Comparison of ENCODE assay signal across 8 mouse cellular contexts in the genomic region with DNA sequence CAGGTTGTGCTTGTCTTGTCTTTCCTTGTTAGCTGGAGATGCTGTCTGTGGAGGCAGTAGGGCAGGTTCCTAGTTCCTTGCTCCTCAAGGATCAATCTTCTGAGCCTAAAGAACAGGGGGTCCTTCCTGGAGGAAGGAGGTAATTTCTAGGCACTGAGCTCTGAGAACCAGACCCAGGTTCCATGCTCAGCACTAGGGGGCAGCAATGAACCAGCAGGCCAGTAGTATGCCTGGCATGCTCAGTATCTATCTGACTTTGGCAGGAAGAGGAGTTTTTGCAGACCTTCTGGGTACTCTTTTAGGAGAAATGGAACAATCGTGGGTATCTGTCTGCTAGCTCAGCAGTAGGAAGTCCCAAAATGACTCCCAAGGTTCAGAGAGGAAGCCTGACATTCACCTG. TPM values are rescaled to one million over a fixed set of nuclear protein-coding genes. Genes with fewer than 3 reads are reported as not detected.
DNase-seq lines count a peak whose midpoint lies in the region; ATAC-seq and TF ChIP-seq lines count a peak whose summit lies in the region.

No protein-coding gene starts in this region.

- no peak overlapping the region for H3K9ac ChIP-seq in ES-Bruce4 (ENCODE audit: low read depth, poor library complexity, severe bottlenecking)
- no peak overlapping the region for H3K9ac ChIP-seq in forebrain, embryonic 12.5 days
- H3K9ac ChIP-seq in liver, postnatal 0 days (replicated peaks), result no peak overlapping the region

- TF ChIP-seq EP300 in ES-Bruce4 (IDR thresholded peaks at IDR 0.05; ENCODE audit: insufficient read depth, low read depth, low read length), result no peak
- TF ChIP-seq EP300 in liver, postnatal 0 days (IDR thresholded peaks at IDR 0.05; ENCODE audit: low read depth), result no peak

- peak; percentile 60 for DNase-seq in c-Kit-negative CD71-positive TER-119-positive erythroid progenitor cells, embryonic 14.5 days (ENCODE audit: low read depth, low spot score)
- DNase-seq in heart, postnatal 10 days, result peak; percentile 86 to 90
- DNase-seq in layer of hippocampus, adult 11-12 months (ENCODE audit: low spot score), result peak; percentile 82
- DNase-seq in liver, postnatal 0 days, result peak; percentile 82
- DNase-seq in ovary, postnatal 14 days (ENCODE audit: low spot score), result peak; percentile 68
- peak; percentile 54 to 83 for DNase-seq in thymus, postnatal 10 days (ENCODE audit: low spot score in 2 of 2)

- peak; percentile 91 for TF ChIP-seq CTCF in ES-Bruce4 (IDR thresholded peaks at IDR 0.05; ENCODE audit: low read depth, low read length)
- peak; percentile 98 for TF ChIP-seq CTCF in liver, postnatal 0 days (IDR thresholded peaks at IDR 0.05; ENCODE audit: low read depth)

- TF ChIP-seq POLR2A in ES-Bruce4 (IDR thresholded peaks at IDR 0.05; ENCODE audit: insufficient read depth, low read length), result no peak

- no peaks in the 10 kb centered on the region for H3K9me3 ChIP-seq in ES-Bruce4 (replicated peaks; ENCODE audit: control insufficient read depth, insufficient read depth, low read length, poor library complexity, severe bottlenecking)
- H3K9me3 ChIP-seq in forebrain, embryonic 12.5 days, result no peaks in the 10 kb centered on the region
- no peaks in the 10 kb centered on the region for H3K9me3 ChIP-seq in liver, postnatal 0 days (ENCODE audit: low read length)

- intact Hi-C loops in heart, postnatal 10 days (cut with DNase I), result loop anchor here (1.0 kb wide), 3 partner anchors 70 to 126 kb away; no protein-coding TSS in a partner anchor

- H3K4me1 ChIP-seq in ES-Bruce4 (ENCODE audit: control insufficient read depth, insufficient read depth, low read length), result no peaks in the 10 kb centered on the region
- peaks cover 16% of the 10 kb centered on the region for H3K4me1 ChIP-seq in forebrain, embryonic 12.5 days
- H3K4me1 ChIP-seq in liver, postnatal 0 days (ENCODE audit: insufficient read depth), result peaks cover 8% of the 10 kb centered on the region

- H3K4me2 ChIP-seq in forebrain, embryonic 12.5 days, result no peak overlapping the region
- H3K4me2 ChIP-seq in liver, postnatal 0 days (ENCODE audit: low read depth, low read length), result no peak overlapping the region

- no peaks in the 10 kb centered on the region for H3K27me3 ChIP-seq in ES-Bruce4 (ENCODE audit: control insufficient read depth, insufficient read depth, low read length, poor library complexity, severe bottlenecking)
- H3K27me3 ChIP-seq in forebrain, embryonic 12.5 days, result no peaks in the 10 kb centered on the region
- no peaks in the 10 kb centered on the region for H3K27me3 ChIP-seq in liver, postnatal 0 days (ENCODE audit: insufficient read depth, low read length)

- peak; percentile 71 for ATAC-seq in forebrain, embryonic 12.5 days (ENCODE audit: low FRiP score)
- peak; percentile 77 for ATAC-seq in liver, postnatal 0 days

- no peak overlapping the region for H3K27ac ChIP-seq in ES-Bruce4 (ENCODE audit: insufficient read depth, low read length)
- no peak overlapping the region for H3K27ac ChIP-seq in forebrain, embryonic 12.5 days
- no peak overlapping the region for H3K27ac ChIP-seq in liver, postnatal 0 days (ENCODE audit: low read depth)

- H3K36me3 ChIP-seq in ES-Bruce4 (ENCODE audit: control insufficient read depth, insufficient read depth, low read length, poor library complexity, severe bottlenecking), result no peaks in the 10 kb centered on the region
- H3K36me3 ChIP-seq in forebrain, embryonic 12.5 days (replicated peaks), result peaks cover 2% of the 10 kb centered on the region; the same call in 1 of the 2 replicates
- H3K36me3 ChIP-seq in liver, postnatal 0 days (replicated peaks; ENCODE audit: insufficient read depth, low read length), result 0 out of 2 replicates have a peak, but pooled peaks cover 2% of the 10 kb centered on the region

- 25% methylated on average over 1 of the region's 1 CpGs for WGBS in forebrain, embryonic 12.5 days
- WGBS in liver, postnatal 0 days (ENCODE audit: insufficient replicate concordance), result 0% methylated on average over 1 of the region's 1 CpGs

- H3K4me3 ChIP-seq in ES-Bruce4 (ENCODE audit: low read depth, low read length), result no peak overlapping the region
- no peak overlapping the region for H3K4me3 ChIP-seq in forebrain, embryonic 12.5 days (replicated peaks)
- no peak overlapping the region for H3K4me3 ChIP-seq in liver, postnatal 0 days (ENCODE audit: low read depth, low read length)

RNA-seq across cellular contexts. Expression of a gene that starts 8.0 kb away (rescaled TPM):
- 1.4 TPM in 1 of 2 replicates, not detected in the other for polyA plus RNA-seq in ES-Bruce4 (2011; ENCODE audit: insufficient read depth, insufficient read length, low read depth, missing spikeins)
- polyA plus RNA-seq in forebrain, embryonic 12.5 days (2016; fragmentation: Nextera tagmentation; extraction: Ambion mirVana), result 3.0 and 3.4 TPM in 2 replicates
- under 1 TPM; 0.25 to 0.62 TPM for total RNA-seq in heart, postnatal 10 days (2021)
- polyA plus RNA-seq in liver, postnatal 0 days (2015; fragmentation: Nextera tagmentation; extraction: Ambion mirVana), result 0.05 and 0.22 TPM in 2 replicates

RNA-seq across cellular contexts. Expression of a gene that starts 33.4 kb away (rescaled TPM):
- polyA plus RNA-seq in ES-Bruce4 (2011; ENCODE audit: insufficient read depth, insufficient read length, low read depth, missing spikeins), result 23.4 and 27.0 TPM in 2 replicates
- 74.9 and 75.4 TPM in 2 replicates for polyA plus RNA-seq in forebrain, embryonic 12.5 days (2016; fragmentation: Nextera tagmentation; extraction: Ambion mirVana)
- 10 to 100 TPM; 32.5 to 36.5 TPM for total RNA-seq in heart, postnatal 10 days (2021)
- 6.9 and 7.3 TPM in 2 replicates for polyA plus RNA-seq in liver, postnatal 0 days (2015; fragmentation: Nextera tagmentation; extraction: Ambion mirVana)
